Mouse (Mus musculus): ENCODE measurements around the gene Bmper. TPM values are rescaled to one million over a fixed set of nuclear protein-coding genes. Genes with fewer than 3 reads are reported as not detected.

The Bmper gene
- polyA plus RNA-seq, 1 experiment from 2014 or later: 10.8 TPM

DNA sequence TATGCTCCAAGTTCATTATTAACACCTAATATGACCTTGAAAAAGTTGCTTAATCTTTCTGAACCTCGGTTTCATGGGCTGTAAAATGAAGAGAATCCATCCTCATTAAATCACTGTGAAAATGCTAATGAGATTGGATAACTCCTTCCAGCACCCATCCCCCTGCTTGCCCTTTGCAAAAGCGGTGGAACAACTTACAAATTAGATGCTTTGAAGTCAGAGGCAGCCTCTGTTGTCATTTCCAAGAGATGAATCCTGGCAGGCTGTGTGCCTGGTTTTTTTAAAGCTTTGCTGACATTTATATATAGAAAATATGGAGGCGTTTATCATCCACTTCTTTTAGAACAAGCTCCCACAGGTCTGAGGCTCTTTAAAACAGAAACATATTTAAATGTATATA is 274.8 kb downstream of the Bmper start:
- no peak for ATAC-seq (replicated peaks; ENCODE audit: insufficient number of reproducible peaks, low FRiP score, low TSS enrichment, low read depth)
- Histone ChIP-seq H3K4me3 (ENCODE audit: low read depth, low read length) (no peak overlapping the region), H3K9ac (replicated peaks; ENCODE audit: low read length) (no peak overlapping the region), H3K27me3 (ENCODE audit: control insufficient read depth, insufficient read depth, low read length) (no peaks in the 10 kb centered on the region), H3K36me3 (replicated peaks; ENCODE audit: control insufficient read depth, insufficient read depth, low read depth, low read length) (no peaks in the 10 kb centered on the region), H3K27ac (replicated peaks; ENCODE audit: low read depth, low read length) (no peak overlapping the region), H3K4me2 (ENCODE audit: low read depth, low read length) (no peak overlapping the region), H3K4me1 (ENCODE audit: control insufficient read depth, insufficient read depth, low read length) (no peaks in the 10 kb centered on the region), H3K9me3 (replicated peaks; ENCODE audit: control insufficient read depth, low read length) (no peaks in the 10 kb centered on the region)
- 39% methylated on average over 3 of the region's 3 CpGs for WGBS
- no peak for DNase-seq (ENCODE audit: low spot score)

DNA sequence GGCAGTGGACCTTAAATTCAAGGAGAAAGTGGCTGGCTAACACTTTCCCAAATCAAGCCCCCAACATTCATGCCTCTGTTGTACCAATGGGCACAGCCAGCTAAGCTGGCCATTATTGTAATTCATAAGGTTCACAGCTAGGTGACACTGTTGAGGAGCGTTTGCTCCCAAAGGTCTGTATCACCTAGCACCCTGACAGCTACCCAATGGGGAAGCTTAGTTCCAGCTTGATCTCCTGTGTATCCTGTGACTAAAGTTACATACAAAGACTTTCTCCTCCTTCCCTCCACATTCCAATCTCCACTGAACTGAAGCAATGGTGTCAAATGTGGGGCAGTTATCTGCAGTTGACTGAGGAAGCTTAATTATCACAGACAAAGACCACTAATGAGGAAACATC is 311.0 kb downstream of the Bmper start:
- H3K4me2 ChIP-seq (ENCODE audit: low read depth, low read length): no peak overlapping the region
- H3K36me3 ChIP-seq (replicated peaks; ENCODE audit: control insufficient read depth, insufficient read depth, low read depth, low read length): no peaks in the 10 kb centered on the region
- H3K4me1 ChIP-seq (ENCODE audit: control insufficient read depth, insufficient read depth, low read length): no peaks in the 10 kb centered on the region
- 25% methylated on average over 1 of the region's 1 CpGs for WGBS
- no peak overlapping the region for H3K4me3 ChIP-seq (ENCODE audit: low read depth, low read length)
- no peak overlapping the region for H3K9ac ChIP-seq (replicated peaks; ENCODE audit: low read length)
- no peak for DNase-seq (ENCODE audit: low spot score)
- ATAC-seq (replicated peaks; ENCODE audit: insufficient number of reproducible peaks, low FRiP score, low TSS enrichment, low read depth): no peak
- no peaks in the 10 kb centered on the region for H3K9me3 ChIP-seq (replicated peaks; ENCODE audit: control insufficient read depth, low read length)
- H3K27ac ChIP-seq (replicated peaks; ENCODE audit: low read depth, low read length): no peak overlapping the region
- H3K27me3 ChIP-seq (ENCODE audit: control insufficient read depth, insufficient read depth, low read length): no peaks in the 10 kb centered on the region
